Mouse (Mus musculus): ENCODE measurements at regions not wholly inside any gene's neighbourhood (a gene's known extent, or its start where the extent isn't known, plus 50 kb on each side); places are given as distances from the start of the nearest gene placed in this dataset.

GRCm38 (mm10) chr11:111838996-111839395, 773.0 kb downstream of the Kcnj2 start:
- no peak for DNase-seq (ENCODE audit: low spot score in 2 of 2)

- no peak for DNase-seq (ENCODE audit: low spot score in 2 of 2)
Observed at GRCm38 (mm10) chr11:111843728-111844258, 777.8 kb downstream of the Kcnj2 start.

DNA sequence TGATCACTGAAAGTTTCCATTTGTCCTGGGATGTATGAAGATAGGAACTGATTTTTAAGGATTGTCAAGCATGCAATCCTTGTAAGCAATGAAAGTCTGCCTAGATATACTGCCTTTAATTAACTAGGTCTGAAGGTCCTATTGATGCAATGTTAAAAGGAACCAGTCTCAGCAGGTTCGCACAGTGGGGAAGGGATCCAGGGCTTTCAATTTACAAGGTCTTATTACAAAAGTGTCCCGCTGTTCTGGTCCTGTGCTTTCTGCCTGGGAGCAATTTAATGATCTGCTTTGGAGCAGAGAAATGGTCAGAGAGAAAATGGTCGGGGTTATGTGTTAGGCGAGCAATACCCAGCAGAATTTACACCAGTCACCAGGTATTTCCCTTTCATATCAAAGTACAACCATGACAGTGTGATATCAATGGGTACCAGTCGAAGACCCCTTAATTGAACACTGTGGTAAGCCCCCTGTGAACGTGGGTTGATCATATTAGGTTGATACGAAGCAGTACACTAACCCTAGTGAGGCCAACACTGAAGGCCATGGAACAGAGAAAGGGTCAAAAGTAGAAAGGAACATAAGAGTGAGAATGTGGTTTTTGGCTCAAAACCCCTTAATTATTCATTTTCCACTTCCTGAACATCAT, 778.5 kb downstream of the Kcnj2 start:
- no peak for DNase-seq (ENCODE audit: low spot score in 2 of 2)

DNA sequence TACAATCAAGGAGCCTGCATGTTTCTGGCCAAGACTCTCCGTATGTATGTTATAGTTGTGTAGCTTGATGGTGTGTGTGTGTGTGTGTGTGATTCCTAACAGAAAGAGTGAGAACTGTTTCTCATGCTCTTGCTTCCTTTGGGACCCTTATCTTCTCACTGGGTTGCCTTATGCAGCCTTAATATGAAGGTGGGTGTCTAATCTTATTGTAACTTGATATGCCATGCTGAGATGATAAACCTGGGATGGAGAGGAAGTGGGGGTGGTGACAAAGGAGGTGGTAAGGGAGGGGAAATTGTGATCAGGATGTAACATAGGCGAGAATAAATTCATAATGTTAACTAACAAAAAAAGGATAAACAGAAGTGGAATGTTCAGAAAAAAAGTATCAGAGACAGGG, 791.3 kb downstream of the Kcnj2 start:
- DNase-seq (ENCODE audit: low spot score in 2 of 2), result no peak

- peak; percentile 2 to 12 for DNase-seq (ENCODE audit: low spot score in 2 of 2)
Observed at GRCm38 (mm10) chr11:111858111-111858510, 792.1 kb downstream of the Kcnj2 start.

DNA sequence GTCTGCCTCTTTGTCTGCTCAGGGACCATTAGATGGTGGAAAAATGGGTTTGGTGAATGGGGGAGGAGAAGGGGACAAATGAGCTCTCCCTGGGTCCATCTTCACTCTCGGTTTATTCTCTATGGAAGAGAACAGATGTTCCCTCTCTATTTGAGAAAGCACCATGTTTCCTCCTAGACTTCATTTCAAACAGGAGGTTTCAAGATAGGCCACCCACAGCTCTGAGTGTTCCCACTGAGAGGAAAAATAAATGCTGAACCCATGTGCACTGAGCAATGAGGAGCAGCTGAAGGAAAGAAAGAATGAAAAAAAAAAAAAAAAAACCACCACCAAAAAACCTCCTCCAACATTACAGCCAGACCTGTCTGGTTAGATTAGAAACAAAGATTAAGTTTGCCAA, 799.2 kb downstream of the Kcnj2 start:
- DNase-seq (ENCODE audit: low spot score in 2 of 2), result no peak

- DNase-seq (ENCODE audit: low spot score in 2 of 2), result no peak
Observed at GRCm38 (mm10) chr11:111875406-111875805, 809.4 kb downstream of the Kcnj2 start.

DNA sequence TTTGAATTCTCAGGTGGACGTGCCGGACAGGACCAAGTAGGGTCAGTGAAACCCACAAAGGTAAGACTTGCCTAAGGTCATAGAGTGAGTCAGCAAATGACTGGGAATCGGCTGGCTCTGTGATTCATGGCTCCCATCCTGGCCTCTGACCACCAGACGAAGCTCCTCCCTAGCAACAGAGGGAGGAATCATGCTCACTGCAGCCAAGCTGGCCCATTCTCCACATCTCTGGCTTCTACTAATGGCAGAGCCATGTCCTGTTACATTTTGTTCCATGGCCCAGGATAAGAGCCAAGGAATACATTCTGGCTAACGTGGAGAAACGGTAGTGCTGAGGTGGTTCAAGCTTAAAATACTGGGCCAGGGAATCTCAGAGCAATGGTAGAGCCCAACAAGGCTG, 814.2 kb downstream of the Kcnj2 start:
- no peak for DNase-seq (ENCODE audit: low spot score in 2 of 2)

- DNase-seq (ENCODE audit: low spot score in 2 of 2), result no peak
Observed at GRCm38 (mm10) chr11:111890026-111890425, 824.1 kb downstream of the Kcnj2 start.

DNA sequence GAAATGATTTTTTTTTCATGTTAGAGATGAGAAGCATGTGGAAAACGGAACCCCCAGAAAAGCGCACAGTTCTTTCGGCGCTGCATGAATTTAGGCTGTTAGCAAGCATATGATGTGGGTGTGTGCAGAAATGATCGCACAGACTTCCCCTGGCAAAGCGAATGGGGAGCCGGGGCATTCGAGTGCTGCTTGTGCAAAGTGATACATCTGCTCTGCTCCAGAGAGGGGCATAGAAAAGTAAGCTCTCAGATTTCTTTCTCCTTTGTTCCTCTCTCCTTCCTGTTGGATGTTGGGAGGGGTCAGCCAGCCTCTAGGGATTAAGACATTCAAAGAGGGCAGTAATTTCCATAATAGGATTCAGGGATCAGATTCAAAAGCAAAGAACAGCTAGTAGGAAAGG, 827.9 kb downstream of the Kcnj2 start:
- no peak for DNase-seq (ENCODE audit: low spot score in 2 of 2)

- no peak for DNase-seq (ENCODE audit: low spot score in 2 of 2)
Observed at GRCm38 (mm10) chr11:111895221-111896200, 829.5 kb downstream of the Kcnj2 start.

GRCm38 (mm10) chr11:111897001-111897400, 831.0 kb downstream of the Kcnj2 start:
- DNase-seq (ENCODE audit: low spot score in 2 of 2), result no peak

GRCm38 (mm10) chr11:111904086-111904485, 838.1 kb downstream of the Kcnj2 start:
- DNase-seq (ENCODE audit: low spot score in 2 of 2), result no peak

- no peak for DNase-seq (ENCODE audit: low spot score in 2 of 2)
Observed at GRCm38 (mm10) chr11:111913891-111914290, 847.9 kb downstream of the Kcnj2 start.

DNA sequence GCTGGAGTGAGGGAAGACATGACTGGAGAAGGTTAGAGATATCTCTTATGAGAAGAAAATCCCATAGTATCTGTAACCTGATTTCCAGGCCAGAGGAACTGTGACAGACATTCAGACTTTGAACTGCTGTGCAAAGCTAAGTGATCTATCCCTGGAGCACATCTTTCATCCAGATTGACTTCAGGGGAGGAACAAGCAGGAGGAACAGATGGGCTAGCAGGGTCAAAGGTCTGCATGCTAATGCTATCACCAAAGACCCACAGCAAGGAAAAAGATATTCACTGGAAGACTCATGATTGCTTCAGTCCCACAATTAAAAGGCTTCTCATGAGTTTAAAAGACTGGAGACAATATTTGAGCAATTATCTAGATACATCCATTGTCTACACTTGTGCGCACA, 855.7 kb upstream of the Sox9 start:
- DNase-seq (ENCODE audit: low spot score in 2 of 2), result no peak

DNA sequence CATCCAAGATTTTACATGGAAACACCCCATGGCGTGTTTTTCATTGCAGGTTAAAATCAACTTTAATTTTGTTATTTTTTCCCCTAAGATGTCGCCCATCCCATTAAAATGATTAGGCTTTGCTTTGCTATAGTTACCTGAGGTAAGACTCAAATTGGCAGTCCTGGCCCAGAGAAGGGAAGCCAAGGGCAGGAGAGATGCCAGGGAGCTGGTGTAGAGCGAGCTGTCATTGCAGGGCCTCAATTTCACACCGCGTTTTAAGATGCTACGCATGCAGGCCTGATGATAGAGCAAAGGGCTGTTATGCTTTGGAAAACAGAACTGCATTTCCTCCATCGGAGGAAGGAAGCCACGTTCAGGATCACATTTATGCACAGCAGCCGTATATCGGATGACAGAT, 852.7 kb upstream of the Sox9 start:
- DNase-seq (ENCODE audit: low spot score in 2 of 2), result no peak

DNA sequence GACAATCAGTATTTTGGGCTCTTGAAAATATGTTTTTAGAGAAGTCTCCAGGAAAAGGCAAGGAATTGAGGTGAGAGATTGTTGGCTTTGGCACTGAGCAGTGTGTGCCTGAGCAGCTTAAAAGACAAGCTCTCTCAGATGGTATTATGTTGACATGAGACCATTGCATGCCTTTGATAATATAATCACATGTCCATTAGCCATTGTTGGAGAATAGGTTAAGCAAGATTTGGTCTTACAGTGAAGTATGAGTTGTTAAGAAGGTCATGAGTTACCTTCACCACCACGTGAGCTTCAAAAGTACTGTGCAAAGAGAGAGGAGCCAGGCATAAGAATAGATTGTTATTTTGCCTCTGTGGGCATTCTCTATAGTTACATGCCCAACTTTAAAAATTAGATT, 850.0 kb upstream of the Sox9 start:
- no peak for DNase-seq (ENCODE audit: low spot score in 2 of 2)

DNA sequence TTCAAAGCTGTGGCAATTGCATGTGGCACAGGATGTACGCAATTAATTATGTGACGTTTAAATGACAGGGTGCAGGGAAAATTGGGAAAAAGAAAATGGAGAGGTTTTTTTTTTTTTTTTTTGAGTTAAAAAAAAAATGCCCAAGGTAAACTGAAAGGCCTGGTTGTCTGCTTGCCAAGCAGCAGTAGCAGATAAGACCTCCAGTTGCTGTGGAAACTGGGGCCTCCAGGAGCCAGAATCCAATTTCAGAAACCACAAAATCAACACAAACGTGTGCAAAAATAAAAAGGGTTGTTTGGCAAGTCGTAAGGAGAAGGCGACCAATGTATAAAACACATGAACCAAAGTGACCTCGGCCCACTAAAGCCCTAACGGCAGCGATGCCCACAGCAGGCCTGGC, 837.7 kb upstream of the Sox9 start:
- no peak for DNase-seq (ENCODE audit: low spot score in 2 of 2)

DNA sequence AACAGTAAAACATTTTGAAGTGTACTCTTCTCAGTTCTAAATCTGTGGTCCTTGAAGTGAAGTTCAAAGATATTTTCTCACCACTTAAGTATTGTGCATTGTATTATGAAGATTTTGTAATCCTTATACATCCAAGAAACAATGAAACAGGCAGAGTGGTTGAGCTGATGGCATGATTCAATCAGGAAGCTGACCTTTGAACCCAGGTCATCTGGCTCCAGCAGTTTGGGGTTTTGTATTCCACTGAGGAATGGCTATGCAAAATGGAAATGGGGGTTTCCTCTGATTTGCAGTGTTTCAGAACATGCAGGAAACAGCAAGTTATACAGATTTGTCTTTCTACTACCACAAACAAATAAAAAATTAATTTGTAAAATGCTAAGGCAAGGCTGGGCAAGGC, 836.2 kb upstream of the Sox9 start:
- DNase-seq (ENCODE audit: low spot score in 2 of 2), result no peak

DNA sequence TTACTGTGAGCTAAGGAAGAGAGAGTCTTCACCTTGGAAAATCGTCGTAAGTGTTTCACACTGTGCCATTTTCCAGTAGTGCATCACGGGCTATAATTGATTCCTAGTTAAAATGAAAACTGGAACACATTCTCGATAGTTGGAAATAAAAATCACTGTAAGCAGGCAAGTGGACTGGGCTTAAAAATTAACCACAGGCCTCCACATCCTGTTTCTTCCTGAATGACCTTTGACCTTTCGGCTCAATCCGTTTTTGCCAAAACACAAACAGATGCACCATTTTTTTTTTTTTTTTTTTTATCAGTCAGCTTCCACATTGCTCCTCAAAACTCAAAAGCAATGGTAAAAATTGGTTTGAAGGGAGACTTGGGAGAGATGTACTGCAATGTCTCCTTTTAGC, 834.4 kb upstream of the Sox9 start:
- DNase-seq (ENCODE audit: low spot score in 2 of 2), result no peak

DNA sequence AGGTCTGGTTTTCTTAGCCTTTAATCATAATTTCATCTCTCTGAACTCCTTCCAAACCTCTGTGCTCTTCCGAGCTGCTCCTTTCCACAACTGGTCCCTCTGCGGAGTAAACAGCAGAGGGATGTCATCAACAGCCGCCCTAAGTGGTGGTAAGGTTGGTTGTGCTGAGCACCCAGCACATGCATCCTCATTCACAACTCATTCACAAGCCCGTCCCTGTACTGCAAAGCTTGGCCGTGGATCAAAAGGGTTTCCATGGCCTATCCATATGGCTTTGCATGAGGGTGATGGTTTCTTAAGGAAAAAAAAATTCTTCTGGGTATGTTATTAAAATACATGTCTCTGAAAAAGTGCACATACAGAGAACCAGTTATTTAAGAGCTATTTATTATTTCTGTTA, 828.6 kb upstream of the Sox9 start:
- DNase-seq (ENCODE audit: low spot score in 2 of 2), result no peak

DNA sequence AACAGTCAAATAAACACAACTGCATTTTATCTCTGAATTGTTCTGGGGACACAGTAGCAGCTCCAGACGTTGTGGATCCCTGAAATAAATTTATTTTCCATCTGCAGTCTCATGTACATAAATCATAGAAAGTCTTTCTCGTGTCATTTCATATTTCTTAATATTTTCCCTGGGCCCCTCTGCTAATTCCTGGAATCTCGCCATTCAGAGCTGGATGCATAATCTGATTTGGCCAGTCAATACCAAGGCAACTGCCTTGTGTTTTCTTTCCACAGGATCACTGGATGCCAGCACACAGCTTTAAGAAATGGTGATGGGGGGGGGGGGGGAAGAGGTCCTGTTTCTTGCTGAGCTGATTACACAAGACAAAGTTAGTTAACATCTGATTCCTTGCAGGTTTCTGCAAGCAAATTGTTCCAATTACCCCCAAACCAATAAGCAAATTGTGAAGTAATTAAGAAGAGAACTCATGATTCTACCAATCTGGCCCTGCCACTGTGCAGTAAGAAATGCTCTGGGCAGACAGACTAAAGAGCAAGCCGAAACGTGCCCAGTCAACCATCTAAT, 824.2 kb upstream of the Sox9 start:
- no peak for DNase-seq (ENCODE audit: low spot score in 2 of 2)
